Mouse (Mus musculus) heart, embryonic 12.5 days (tissue): ENCODE results near the gene Cpsf4l. TPM values are rescaled to one million over a fixed set of nuclear protein-coding genes. Genes with fewer than 3 reads are reported as not detected.

Experiments
- ATAC-seq: fragments of 200-750 bp; cut with Nextera tagmentation; 2 replicates; pipeline ENCODE4 v1.8.0; 2017; ENCODE audit warnings: moderate TSS enrichment, moderate library complexity; ENCODE audit not compliant: insufficient number of reproducible peaks, low FRiP score
- H3K27ac ChIP-seq: fragments of 300-500 bp; sonication (generic); 2 replicates; pipeline ENCODE4 v1.5.1; 2016; ENCODE audit warnings: mild to moderate bottlenecking, moderate library complexity; ENCODE audit not compliant: poor library complexity, severe bottlenecking
- H3K27me3 ChIP-seq: fragments of 300-500 bp; sonication (generic); replicated peaks from 2 replicates; pipeline ENCODE4 v1.6.1; 2016; ENCODE audit warnings: mild to moderate bottlenecking, moderate library complexity
- H3K36me3 ChIP-seq: fragments of 300-500 bp; sonication (generic); 2 replicates; pipeline ENCODE4 v1.6.1; 2016; ENCODE audit warnings: mild to moderate bottlenecking, moderate library complexity
- H3K4me1 ChIP-seq: fragments of 300-500 bp; sonication (generic); replicated peaks from 2 replicates; pipeline ENCODE4 v1.6.1; 2016; ENCODE audit warnings: mild to moderate bottlenecking
- H3K4me2 ChIP-seq: fragments of 300-500 bp; sonication (generic); 2 replicates; pipeline ENCODE4 v1.6.1; 2016; ENCODE audit warnings: mild to moderate bottlenecking, moderate library complexity
- H3K4me3 ChIP-seq: fragments of 300-500 bp; sonication (generic); 2 replicates; pipeline ENCODE4 v1.5.1; 2016; ENCODE audit warnings: mild to moderate bottlenecking
- H3K9ac ChIP-seq: fragments of 300-500 bp; sonication (generic); 2 replicates; pipeline ENCODE4 v1.6.1; 2016; ENCODE audit warnings: mild to moderate bottlenecking, moderate library complexity
- H3K9me3 ChIP-seq: fragments of 300-500 bp; sonication (generic); replicated peaks from 2 replicates; pipeline ENCODE4 v1.6.1; 2016; ENCODE audit warnings: mild to moderate bottlenecking, moderate library complexity
- WGBS: fragments of 180-500 bp; shearing (Covaris S2); methylation state at CpG from one replicate; pipeline ENCODE4 v1.1.7; 2016; 5-methylcytosine and 5-hydroxymethylcytosine counted together
- polyA plus RNA-seq: library from polyadenylated mRNA; unstranded; fragments of >200 nt; fragmentation: Nextera tagmentation; extraction: Ambion mirVana; gene quantifications from 2 replicates; pipeline ENCODE4 v1.2.1, GENCODE M21; 2016

Cpsf4l gene
- polyA plus RNA-seq, 1 experiment from 2014 or later = not detected

GRCm38 (mm10) chr11:113748797-113749521, 39.1 kb upstream of the Cpsf4l start:
- Histone ChIP-seq H3K4me3 (peak overlapping the region; percentile 72), H3K27ac (peak overlapping the region; percentile 80), H3K27me3 (no peaks in the 10 kb centered on the region), H3K9me3 (no peaks in the 10 kb centered on the region), H3K9ac (peak overlapping the region; percentile 86), H3K4me1 (peaks cover 55% of the 10 kb centered on the region), H3K4me2 (peak overlapping the region; percentile 83), H3K36me3 (0 out of 2 replicates have a peak, but pooled peaks cover 5% of the 10 kb centered on the region)
- no peak for ATAC-seq
- WGBS = 7% methylated on average over 21 of the region's 21 CpGs

- Histone ChIP-seq H3K4me3 (no peak overlapping the region), H3K4me1 (peaks cover 55% of the 10 kb centered on the region)
- WGBS = 69% methylated on average over 11 of the region's 11 CpGs
Measured at GRCm38 (mm10) chr11:113747725-113748380, 38.0 kb upstream of the Cpsf4l start.

GRCm38 (mm10) chr11:113747056-113747455, 37.2 kb upstream of the Cpsf4l start:
- H3K27me3 ChIP-seq = no peaks in the 10 kb centered on the region
- H3K27ac ChIP-seq = 0 out of 2 replicates have a peak overlapping the region, but pooled peaks have one; percentile 25
- H3K36me3 ChIP-seq = peaks cover 20% of the 10 kb centered on the region
- H3K4me3 ChIP-seq = no peak overlapping the region
- H3K4me2 ChIP-seq = peak overlapping the region; percentile 30
- H3K9ac ChIP-seq = no peak overlapping the region; the same call in 1 of the 2 replicates
- H3K9me3 ChIP-seq = peaks cover 4% of the 10 kb centered on the region; the same call in 1 of the 2 replicates
- 62% methylated on average over 16 of the region's 16 CpGs for WGBS
- no peak for ATAC-seq
- H3K4me1 ChIP-seq = peaks cover 49% of the 10 kb centered on the region

More at GRCm38 (mm10) chr11:113747725-113748380, 38.0 kb upstream of the Cpsf4l start:
- no peak for ATAC-seq
- Histone ChIP-seq H3K9ac (0 out of 2 replicates have a peak overlapping the region, but pooled peaks have one; percentile 86), H3K27me3 (no peaks in the 10 kb centered on the region), H3K4me2 (peak overlapping the region; percentile 83), H3K36me3 (peaks cover 12% of the 10 kb centered on the region), H3K27ac (peak overlapping the region; percentile 80), H3K9me3 (peaks cover 2% of the 10 kb centered on the region; the same call in 1 of the 2 replicates)

GRCm38 (mm10) chr11:113745961-113746360, 36.1 kb upstream of the Cpsf4l start:
- ATAC-seq = no peak
- H3K4me1 ChIP-seq = peaks cover 52% of the 10 kb centered on the region
- peaks cover 22% of the 10 kb centered on the region for H3K36me3 ChIP-seq
- H3K27me3 ChIP-seq = no peaks in the 10 kb centered on the region
- no peak overlapping the region for H3K4me3 ChIP-seq
- no peak overlapping the region for H3K27ac ChIP-seq
- no peak overlapping the region for H3K9ac ChIP-seq
- no peak overlapping the region for H3K4me2 ChIP-seq
- H3K9me3 ChIP-seq = peaks cover 4% of the 10 kb centered on the region; the same call in 1 of the 2 replicates
- WGBS = 66% methylated on average over 4 of the region's 4 CpGs

GRCm38 (mm10) chr11:113742998-113743397, 33.2 kb upstream of the Cpsf4l start:
- ATAC-seq = no peak
- Histone ChIP-seq H3K27me3 (no peaks in the 10 kb centered on the region), H3K36me3 (peaks cover 29% of the 10 kb centered on the region), H3K27ac (no peak overlapping the region), H3K4me1 (peaks cover 54% of the 10 kb centered on the region), H3K4me3 (no peak overlapping the region), H3K4me2 (no peak overlapping the region), H3K9ac (no peak overlapping the region), H3K9me3 (peaks cover 4% of the 10 kb centered on the region; the same call in 1 of the 2 replicates)
- WGBS = 90% methylated on average over 1 of the region's 1 CpGs

- H3K36me3 ChIP-seq = peaks cover 29% of the 10 kb centered on the region
- no peaks in the 10 kb centered on the region for H3K27me3 ChIP-seq
- no peak overlapping the region for H3K4me2 ChIP-seq
- H3K4me3 ChIP-seq = no peak overlapping the region
- H3K4me1 ChIP-seq = peaks cover 54% of the 10 kb centered on the region
- 0 out of 2 replicates have a peak, but pooled peaks have one; percentile 22 for ATAC-seq
- H3K27ac ChIP-seq = no peak overlapping the region
- H3K9ac ChIP-seq = peak overlapping the region; percentile 27; the same call in 1 of the 2 replicates
- H3K9me3 ChIP-seq = peaks cover 4% of the 10 kb centered on the region; the same call in 1 of the 2 replicates
- WGBS = 20% methylated on average over 7 of the region's 7 CpGs
Measured at GRCm38 (mm10) chr11:113740100-113740499, 30.3 kb upstream of the Cpsf4l start.

- Histone ChIP-seq H3K4me2 (no peak overlapping the region), H3K27ac (no peak overlapping the region), H3K9ac (no peak overlapping the region), H3K9me3 (peaks cover 4% of the 10 kb centered on the region; the same call in 1 of the 2 replicates), H3K27me3 (no peaks in the 10 kb centered on the region), H3K36me3 (peaks cover 26% of the 10 kb centered on the region), H3K4me3 (no peak overlapping the region), H3K4me1 (peaks cover 62% of the 10 kb centered on the region)
- WGBS = 75% methylated on average over 8 of the region's 8 CpGs
- no peak for ATAC-seq
Measured at GRCm38 (mm10) chr11:113739213-113739612, 29.4 kb upstream of the Cpsf4l start.

GRCm38 (mm10) chr11:113737912-113738311, 28.1 kb upstream of the Cpsf4l start:
- no peak overlapping the region for H3K27ac ChIP-seq
- no peaks in the 10 kb centered on the region for H3K27me3 ChIP-seq
- H3K9ac ChIP-seq = no peak overlapping the region
- WGBS = 88% methylated on average over 8 of the region's 8 CpGs
- peaks cover 17% of the 10 kb centered on the region for H3K36me3 ChIP-seq
- H3K4me2 ChIP-seq = no peak overlapping the region
- H3K4me3 ChIP-seq = no peak overlapping the region
- peaks cover 2% of the 10 kb centered on the region; the same call in 1 of the 2 replicates for H3K9me3 ChIP-seq
- ATAC-seq = no peak
- H3K4me1 ChIP-seq = peaks cover 75% of the 10 kb centered on the region

GRCm38 (mm10) chr11:113737553-113737854, 27.7 kb upstream of the Cpsf4l start:
- peaks cover 13% of the 10 kb centered on the region for H3K36me3 ChIP-seq
- H3K27ac ChIP-seq = no peak overlapping the region
- H3K27me3 ChIP-seq = no peaks in the 10 kb centered on the region
- no peak for ATAC-seq
- H3K4me1 ChIP-seq = peaks cover 79% of the 10 kb centered on the region
- H3K4me2 ChIP-seq = no peak overlapping the region
- H3K9me3 ChIP-seq = no peaks in the 10 kb centered on the region
- WGBS = 72% methylated on average over 3 of the region's 3 CpGs
- H3K4me3 ChIP-seq = no peak overlapping the region
- no peak overlapping the region for H3K9ac ChIP-seq

GRCm38 (mm10) chr11:113736848-113737552, 27.2 kb upstream of the Cpsf4l start:
- Histone ChIP-seq H3K4me2 (no peak overlapping the region), H3K27me3 (no peaks in the 10 kb centered on the region), H3K4me3 (no peak overlapping the region), H3K36me3 (peaks cover 9% of the 10 kb centered on the region), H3K27ac (no peak overlapping the region), H3K9ac (no peak overlapping the region), H3K9me3 (no peaks in the 10 kb centered on the region), H3K4me1 (peaks cover 79% of the 10 kb centered on the region)
- 66% methylated on average over 11 of the region's 11 CpGs for WGBS
- no peak for ATAC-seq

- no peaks in the 10 kb centered on the region for H3K36me3 ChIP-seq
- 0 out of 2 replicates have a peak overlapping the region, but pooled peaks have one; percentile 8 for H3K27ac ChIP-seq
- H3K4me3 ChIP-seq = no peak overlapping the region
- H3K9me3 ChIP-seq = no peaks in the 10 kb centered on the region
- peaks cover 82% of the 10 kb centered on the region for H3K4me1 ChIP-seq
- 60% methylated on average over 6 of the region's 6 CpGs for WGBS
- no peak overlapping the region for H3K9ac ChIP-seq
- no peaks in the 10 kb centered on the region for H3K27me3 ChIP-seq
- H3K4me2 ChIP-seq = no peak overlapping the region
- ATAC-seq = no peak
Measured at GRCm38 (mm10) chr11:113735151-113735550, 25.3 kb upstream of the Cpsf4l start.
